Mouse (Mus musculus) liver, adult 2 months (tissue): ENCODE measurements around the gene Khdrbs1.

Experiments used
- CTCF ChIP-seq: fragments of 200-500 bp; IDR thresholded peaks from 2 replicates; pipeline ENCODE4 v1.5.1; 2011; ENCODE audit warnings: low read depth, low read length, control low read depth
- POLR2A ChIP-seq: fragments of 200-500 bp; IDR thresholded peaks from 2 replicates; pipeline ENCODE4 v1.6.1; 2011; ENCODE audit warnings: low read length, control low read depth; ENCODE audit not compliant: insufficient read depth; ENCODE audit errors: extremely low read depth

DNA sequence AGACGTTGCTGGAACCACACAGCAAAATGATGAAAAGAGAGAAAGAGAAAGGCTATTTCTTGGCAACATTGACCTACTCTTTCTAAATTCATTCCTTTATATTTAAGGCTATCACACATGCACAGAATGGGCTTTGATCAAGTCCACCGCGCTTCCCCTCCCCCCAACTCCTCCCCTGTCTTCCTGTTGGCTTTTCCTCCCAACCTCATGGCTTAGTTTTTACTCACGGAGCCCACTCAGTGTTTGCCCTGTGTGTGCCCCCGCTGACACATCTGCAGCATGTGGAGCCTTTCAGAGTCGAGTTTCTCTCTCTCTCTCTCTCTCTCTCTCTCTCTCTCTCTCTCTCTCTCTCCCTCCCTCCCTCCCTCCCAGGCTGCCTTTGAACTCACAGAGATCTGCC, 28.5 kb upstream of the Khdrbs1 start:
- TF ChIP-seq POLR2A (no peak), CTCF (no peak)
